ENCODE assay signal across 8 mouse cellular contexts in the genomic region with DNA sequence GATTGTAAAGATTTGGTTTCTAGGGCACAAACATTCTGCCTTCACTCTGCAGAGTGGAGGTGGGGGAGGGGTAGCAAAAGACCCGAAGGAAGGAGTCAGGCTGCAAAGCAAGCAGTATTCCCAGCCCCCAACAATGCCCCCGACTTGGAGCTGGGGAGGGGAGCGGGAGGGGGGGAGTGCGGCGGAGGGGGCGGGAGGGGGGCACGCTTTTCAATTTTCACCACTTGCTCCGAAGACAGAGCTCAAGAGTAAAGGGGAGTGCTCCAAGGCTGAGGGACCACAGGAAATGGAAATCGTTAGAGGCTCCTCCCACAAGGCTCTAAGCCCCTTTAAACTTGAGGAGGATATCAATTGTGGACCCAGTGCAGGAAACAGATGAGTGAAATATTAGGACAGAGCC.
DNase-seq lines count a peak whose midpoint lies in the region; ATAC-seq lines count a peak whose summit lies in the region.

No protein-coding gene starts in this region.

- ATAC-seq in forebrain, embryonic 16.5 days, result no peak
- ATAC-seq in liver, embryonic 15.5 days (ENCODE audit: insufficient read depth), result no peak

- no peaks in the 10 kb centered on the region for H3K36me3 ChIP-seq in forebrain, embryonic 16.5 days (ENCODE audit: control insufficient read depth, insufficient read depth)
- no peaks in the 10 kb centered on the region for H3K36me3 ChIP-seq in liver, embryonic 15.5 days (replicated peaks)

- peaks cover 8% of the 10 kb centered on the region for H3K4me1 ChIP-seq in forebrain, embryonic 16.5 days (replicated peaks; ENCODE audit: control insufficient read depth, insufficient read depth, low read length)
- peaks cover 8% of the 10 kb centered on the region for H3K4me1 ChIP-seq in liver, embryonic 15.5 days (replicated peaks)

- peak overlapping the region; percentile 44 for H3K4me2 ChIP-seq in forebrain, embryonic 16.5 days (ENCODE audit: low read length)
- peak overlapping the region; percentile 41 for H3K4me2 ChIP-seq in liver, embryonic 15.5 days

- H3K27me3 ChIP-seq in forebrain, embryonic 16.5 days (replicated peaks; ENCODE audit: control insufficient read depth, insufficient read depth, low read length), result no peaks in the 10 kb centered on the region
- no peaks in the 10 kb centered on the region for H3K27me3 ChIP-seq in liver, embryonic 15.5 days

- H3K9ac ChIP-seq in forebrain, embryonic 16.5 days (replicated peaks; ENCODE audit: low read depth, low read length), result no peak overlapping the region
- no peak overlapping the region for H3K9ac ChIP-seq in liver, embryonic 15.5 days

- H3K9me3 ChIP-seq in forebrain, embryonic 16.5 days (ENCODE audit: control insufficient read depth, low read length), result no peaks in the 10 kb centered on the region
- H3K9me3 ChIP-seq in liver, embryonic 15.5 days (replicated peaks), result no peaks in the 10 kb centered on the region

- 21% methylated on average over 6 of the region's 9 CpGs for WGBS in forebrain, embryonic 16.5 days
- WGBS in liver, embryonic 15.5 days (ENCODE audit: insufficient replicate concordance), result 13% methylated on average over 8 of the region's 9 CpGs

- intact Hi-C loops in left cerebral cortex, postnatal 25 days (cut with DNase I), result no loop called here

- peak overlapping the region; percentile 14; the same call in 1 of the 2 replicates for H3K4me3 ChIP-seq in forebrain, embryonic 16.5 days (replicated peaks; ENCODE audit: low read length)
- no peak overlapping the region for H3K4me3 ChIP-seq in liver, embryonic 15.5 days (replicated peaks)

- H3K27ac ChIP-seq in forebrain, embryonic 16.5 days (ENCODE audit: low read length), result no peak overlapping the region
- no peak overlapping the region for H3K27ac ChIP-seq in liver, embryonic 15.5 days (replicated peaks)

- peak; percentile 13 for DNase-seq in lung, postnatal 10 days
- DNase-seq in lung, postnatal 36 days, result no peak
- DNase-seq in thymus, postnatal 36 days, result peak; percentile 29
- DNase-seq in spleen, adult 12 weeks (ENCODE audit: low spot score), result no peak
- DNase-seq in gastrocnemius, postnatal 10 days, result no peak
- DNase-seq in left cerebral cortex, postnatal 25 days (ENCODE audit: low spot score in 2 of 2), result no peak

Comparison
In these comparisons a context has a peak if more than half of its experiments do, and no peak if none do; other contexts are left out.
1. DNase-seq: peak in lung, postnatal 10 days (single experiment) and thymus, postnatal 36 days (2 of 2); none in lung, postnatal 36 days (single experiment), spleen, adult 12 weeks (single experiment), gastrocnemius, postnatal 10 days (single experiment) and left cerebral cortex, postnatal 25 days (0 of 2).